Mouse (Mus musculus): ENCODE data around the gene Chp1.
"Not testable (repeated sequence)": the region's sequence is repeated elsewhere in the genome, so short reads cannot be mapped to it uniquely, and the experiment has no call there.

Gene Chp1

GRCm38 (mm10) chr2:119619002-119619401 is 71.5 kb downstream of the Chp1 start:
- not testable (repeated sequence) for DNase-seq (ENCODE audit: inconsistent age in 2 of 2, low spot score in 1 of 2)

- no peak for DNase-seq (ENCODE audit: inconsistent age in 2 of 2, low spot score in 1 of 2)
Observed at GRCm38 (mm10) chr2:119621302-119621701, 73.8 kb downstream of the Chp1 start.
